Mouse (Mus musculus): Measurements from ENCODE around the gene Eppin.

DNA sequence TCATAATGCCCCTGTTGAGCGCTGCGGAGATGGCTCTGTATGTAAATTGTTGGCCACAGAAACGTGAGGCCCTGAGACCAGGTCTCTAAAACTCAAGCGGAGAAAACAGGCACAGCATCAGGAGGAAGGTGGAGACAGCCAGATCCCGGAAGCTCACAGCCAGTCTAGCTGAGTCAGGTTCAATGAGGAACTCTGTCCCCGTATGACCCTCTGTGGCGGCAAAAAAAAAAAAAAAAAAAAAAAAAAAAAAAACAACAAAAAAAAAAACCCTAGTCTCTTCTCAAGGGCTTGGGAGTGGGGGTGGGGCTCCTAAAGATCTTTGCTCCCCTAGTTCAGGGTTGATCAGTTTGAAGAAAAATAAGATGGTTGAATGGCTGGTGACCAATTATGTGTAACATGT lies 47.7 kb upstream of the Eppin start:
- TF ChIP-seq CTCF (IDR thresholded peaks at IDR 0.05; ENCODE audit: low read depth, low read length) (no peak), GATA2 (IDR thresholded peaks at IDR 0.05; ENCODE audit: borderline replicate concordance, low read depth, low read length) (no peak), GATA1 (IDR thresholded peaks at IDR 0.05; ENCODE audit: borderline replicate concordance, low read length) (no peak)
